Mouse (Mus musculus): ENCODE measurements at regions not wholly inside any gene's neighbourhood (a gene's known extent, or its start where the extent isn't known, plus 50 kb on each side); places are given as distances from the start of the nearest gene placed in this dataset.

- no peaks in the 10 kb centered on the region for H3K36me3 ChIP-seq
- ATAC-seq (ENCODE audit: low FRiP score, low read depth): no peak
Observed at GRCm38 (mm10) chr1:42781533-42781932, 69.5 kb upstream of the Mrps9 start.

DNA sequence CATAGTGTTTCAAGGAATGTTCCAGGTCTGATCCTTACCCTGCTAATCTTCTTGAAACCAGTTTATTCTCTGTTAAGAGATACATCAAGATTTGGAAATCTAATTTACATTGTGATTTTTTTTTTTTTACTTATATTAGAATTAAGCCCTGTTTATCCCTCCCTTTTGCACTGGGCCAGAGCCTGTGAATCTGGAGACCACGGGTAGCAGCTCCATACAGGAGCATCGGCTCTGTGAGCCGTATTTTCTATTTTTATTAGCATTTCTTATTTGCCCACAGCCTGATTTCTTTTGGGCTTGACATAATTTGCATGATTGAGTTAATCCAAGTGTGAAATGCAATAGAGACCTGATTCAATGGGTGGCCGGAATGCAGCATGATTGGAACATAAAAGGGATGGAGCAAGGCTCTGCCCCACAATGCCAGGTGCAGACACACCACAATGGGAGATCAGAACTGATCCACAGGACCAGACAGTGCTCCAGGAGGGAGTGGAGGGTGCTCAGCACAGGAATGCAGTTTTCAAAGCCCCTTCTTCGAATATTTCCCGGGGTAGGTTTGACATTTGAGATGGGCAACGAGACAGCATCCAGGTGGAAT lies 67.9 kb upstream of the Mrps9 start:
- ATAC-seq (ENCODE audit: low FRiP score, low read depth): no peak
- no peak overlapping the region for H3K4me3 ChIP-seq
- H3K27me3 ChIP-seq: peaks cover 18% of the 10 kb centered on the region; the same call in 1 of the 2 replicates
- no peaks in the 10 kb centered on the region for H3K36me3 ChIP-seq
- no peak overlapping the region for H3K4me2 ChIP-seq (replicated peaks)
- H3K27ac ChIP-seq: no peak overlapping the region
- no peaks in the 10 kb centered on the region for H3K9me3 ChIP-seq
- H3K9ac ChIP-seq: no peak overlapping the region
- 0 out of 2 replicates have a peak, but pooled peaks cover 5% of the 10 kb centered on the region for H3K4me1 ChIP-seq
- WGBS: 85% methylated on average over 7 of the region's 7 CpGs

More at GRCm38 (mm10) chr1:42781533-42781932, 69.5 kb upstream of the Mrps9 start:
- H3K27me3 ChIP-seq: peaks cover 26% of the 10 kb centered on the region; the same call in 1 of the 2 replicates
- H3K4me2 ChIP-seq (replicated peaks): no peak overlapping the region
- 0 out of 2 replicates have a peak, but pooled peaks cover 5% of the 10 kb centered on the region for H3K4me1 ChIP-seq
- no peaks in the 10 kb centered on the region for H3K9me3 ChIP-seq
- H3K9ac ChIP-seq: no peak overlapping the region
- WGBS: 66% methylated on average over 8 of the region's 8 CpGs
- H3K27ac ChIP-seq: no peak overlapping the region
- H3K4me3 ChIP-seq: no peak overlapping the region

- no peaks in the 10 kb centered on the region for H3K36me3 ChIP-seq
- 60% methylated on average over 7 of the region's 7 CpGs for WGBS
- H3K4me2 ChIP-seq (replicated peaks): no peak overlapping the region
- 0 out of 2 replicates have a peak, but pooled peaks cover 3% of the 10 kb centered on the region for H3K9me3 ChIP-seq
- H3K4me1 ChIP-seq: no peaks in the 10 kb centered on the region
- ATAC-seq (ENCODE audit: low FRiP score, low read depth): no peak
- H3K4me3 ChIP-seq: no peak overlapping the region
- H3K9ac ChIP-seq: no peak overlapping the region
- H3K27ac ChIP-seq: no peak overlapping the region
- H3K27me3 ChIP-seq: 0 out of 2 replicates have a peak, but pooled peaks cover under 1% of the 10 kb centered on the region
Observed at GRCm38 (mm10) chr1:42787240-42787639, 63.8 kb upstream of the Mrps9 start.

GRCm38 (mm10) chr1:42788413-42788812 lies 62.6 kb upstream of the Mrps9 start:
- no peak overlapping the region for H3K4me3 ChIP-seq
- ATAC-seq (ENCODE audit: low FRiP score, low read depth): no peak
- no peaks in the 10 kb centered on the region for H3K27me3 ChIP-seq
- WGBS: 65% methylated on average over 6 of the region's 6 CpGs
- H3K9me3 ChIP-seq: peaks cover 5% of the 10 kb centered on the region
- H3K4me1 ChIP-seq: no peaks in the 10 kb centered on the region
- no peaks in the 10 kb centered on the region for H3K36me3 ChIP-seq
- no peak overlapping the region for H3K27ac ChIP-seq
- H3K4me2 ChIP-seq (replicated peaks): no peak overlapping the region
- H3K9ac ChIP-seq: no peak overlapping the region
